Mouse (Mus musculus): ENCODE measurements around the gene Slc28a3. TPM values are rescaled to one million over a fixed set of nuclear protein-coding genes. Genes with fewer than 3 reads are reported as not detected.

The Slc28a3 gene
- total RNA-seq, 2 experiments from 2014 or later: not detected

DNA sequence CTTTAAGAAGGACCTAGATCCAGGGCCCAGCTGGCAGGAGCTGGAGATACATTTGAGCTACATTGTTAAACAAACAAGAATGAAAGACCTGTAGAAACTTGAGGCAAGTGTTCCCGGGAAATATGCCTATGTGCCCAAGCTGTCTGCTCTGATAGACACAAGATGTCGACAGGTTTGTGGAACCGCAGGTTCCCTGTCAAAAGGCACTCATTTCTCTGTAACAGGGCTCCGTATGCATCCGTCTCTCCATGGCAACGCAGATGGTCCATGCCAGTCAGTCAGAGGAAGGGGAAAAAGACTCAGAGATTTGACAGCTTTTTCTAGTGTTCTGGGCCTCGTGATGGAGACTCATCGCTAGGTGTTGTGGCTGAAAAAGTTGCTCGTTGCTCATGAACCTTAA, 99.4 kb downstream of the Slc28a3 start:
- intact Hi-C loops (cut with DNase I): no loop called here
- no peak for TF ChIP-seq CTCF (IDR thresholded peaks at IDR 0.05)
- H3K4me3 ChIP-seq: no peak overlapping the region
- DNase-seq: no peak
- H3K27ac ChIP-seq: no peak overlapping the region

DNA sequence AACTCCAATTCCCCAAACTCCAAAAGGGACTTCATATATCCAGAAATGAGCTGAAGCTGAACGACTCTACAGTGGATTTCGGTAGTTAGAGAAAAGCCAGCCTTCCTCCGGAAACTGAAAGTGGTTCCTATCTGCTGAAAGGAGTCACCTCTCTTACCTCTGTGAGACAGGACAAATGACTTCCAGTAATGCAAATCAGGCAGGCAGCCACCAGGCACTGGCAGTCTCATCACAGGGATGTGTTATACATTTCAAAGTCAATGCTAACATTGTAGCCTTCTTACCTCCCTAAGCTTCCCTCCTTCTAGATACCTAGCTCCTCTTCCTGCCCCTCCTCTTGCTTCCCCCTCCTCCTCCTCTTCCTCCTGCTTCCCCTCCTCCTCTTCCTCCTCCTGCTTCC, 101.4 kb downstream of the Slc28a3 start:
- H3K27ac ChIP-seq: no peak overlapping the region
- H3K4me3 ChIP-seq: no peak overlapping the region
- intact Hi-C loops (cut with DNase I): no loop called here
- no peak for DNase-seq
- TF ChIP-seq CTCF (IDR thresholded peaks at IDR 0.05): no peak

DNA sequence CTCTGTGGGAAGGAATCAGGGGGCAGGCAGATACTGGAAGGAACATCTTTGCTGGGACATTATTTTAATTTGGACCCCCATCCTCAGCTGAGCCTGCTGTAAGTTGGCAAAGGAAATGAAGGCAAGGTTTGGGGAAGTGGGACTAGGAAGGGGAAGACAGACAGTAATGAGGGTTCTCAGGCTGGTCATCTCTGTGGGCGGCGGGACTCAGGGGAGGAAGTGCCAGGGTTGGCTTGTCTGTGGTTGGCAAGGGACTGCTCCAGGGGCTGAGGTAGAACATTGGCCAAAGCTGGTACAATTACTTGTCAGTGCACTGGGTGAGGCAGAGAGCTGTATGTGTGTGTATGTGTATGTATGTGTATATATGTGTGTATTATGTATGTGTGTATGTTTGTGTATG, 107.1 kb downstream of the Slc28a3 start:
- Histone ChIP-seq H3K27ac (no peak overlapping the region), H3K4me3 (no peak overlapping the region)
- intact Hi-C loops (cut with DNase I): no loop called here
- no peak for DNase-seq
- no peak for TF ChIP-seq CTCF (IDR thresholded peaks at IDR 0.05)

DNA sequence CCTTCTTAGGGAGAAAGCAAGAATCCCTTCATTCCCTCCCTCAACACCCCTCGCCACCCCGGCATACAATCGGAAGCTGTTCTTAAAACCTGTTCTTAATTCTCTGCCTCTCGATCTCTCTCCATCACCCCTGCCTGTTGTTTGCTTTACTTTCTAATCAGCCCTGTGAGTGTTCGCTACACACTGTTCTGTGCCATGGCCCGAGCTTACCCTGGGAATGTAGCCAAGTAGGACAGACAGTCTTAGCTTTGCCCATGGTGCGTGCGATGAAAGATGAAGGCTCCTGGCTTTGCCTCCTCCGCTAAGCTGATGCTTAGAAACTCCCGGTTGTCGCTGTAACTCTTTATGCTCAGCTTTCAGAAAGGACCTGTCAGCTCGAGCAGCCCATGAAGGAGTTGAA, 112.9 kb downstream of the Slc28a3 start:
- DNase-seq: no peak
- Histone ChIP-seq H3K4me3 (no peak overlapping the region), H3K27ac (no peak overlapping the region)
- no peak for TF ChIP-seq CTCF (IDR thresholded peaks at IDR 0.05)
- intact Hi-C loops (cut with DNase I): no loop called here

Other genes starting within 250 kb of the Slc28a3 start
- gene 2210016F16Rik, start 225.7 kb downstream of the Slc28a3 start, total RNA-seq (2021): 1 to 10 TPM; 5.2 to 7.6 TPM
- gene Rmi1, start 208.6 kb downstream of the Slc28a3 start, total RNA-seq (2021): 1 to 10 TPM; 6.2 to 7.6 TPM
- gene Hnrnpk, start 207.5 kb downstream of the Slc28a3 start, total RNA-seq (2021): 100 to 1,000 TPM; 239 to 294 TPM
- 1 to 10 TPM; 3.9 to 4.5 TPM for gene Ntrk2, start 195.7 kb upstream of the Slc28a3 start, total RNA-seq (2021)

Data from gastrocnemius, adult 2 months (tissue).